Mouse (Mus musculus) right cerebral cortex, postnatal 36 days (tissue): ENCODE measurements around the gene Aknad1.

ENCODE experiments used
- DNase-seq, 2 experiments: peaks; one replicate each; pipeline ENCODE4 v3.0.0; 2022; ENCODE audit warnings: low spot score in 2 of 2, mixed read lengths in 1 of 2

The Aknad1 gene

DNA sequence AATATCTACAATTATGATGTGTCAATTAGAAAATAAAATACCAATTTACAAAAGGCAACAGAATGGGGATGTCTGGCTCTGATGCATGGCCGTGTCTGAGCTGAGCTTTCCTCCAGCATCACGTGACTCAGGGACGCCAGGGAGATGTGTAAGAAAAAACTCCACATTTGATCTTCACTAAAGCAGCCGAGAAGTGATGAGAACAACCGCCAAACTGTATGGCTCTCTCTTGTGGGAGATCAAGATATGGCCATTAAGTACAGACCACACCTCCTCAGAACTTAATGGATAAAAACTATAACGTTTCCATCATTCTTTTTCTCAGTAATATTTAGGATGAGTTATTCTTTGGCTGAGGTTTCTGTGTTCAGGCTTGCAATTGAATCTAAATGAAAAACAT is 11.6 kb downstream of the Aknad1 start:
- no peak for DNase-seq

DNA sequence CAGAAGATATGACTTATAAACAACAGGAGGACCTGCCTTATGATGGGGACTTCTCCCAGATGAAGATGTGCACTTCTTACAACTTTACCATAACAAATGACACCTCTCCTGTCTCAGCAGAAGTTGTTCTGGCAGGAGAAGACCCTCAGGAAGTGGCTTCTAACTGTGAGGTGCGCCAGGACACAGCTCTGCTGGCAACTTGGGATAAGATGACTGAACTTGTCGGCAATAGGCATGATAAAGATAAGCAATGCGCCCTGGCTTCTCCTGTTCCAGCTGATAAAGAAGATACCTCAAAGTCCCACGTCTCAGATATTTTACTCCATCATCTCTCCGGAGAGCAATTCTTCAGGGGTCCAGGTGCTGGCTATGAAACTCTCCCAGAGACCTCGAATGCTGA is 12.2 kb downstream of the Aknad1 start:
- no peak for DNase-seq

DNA sequence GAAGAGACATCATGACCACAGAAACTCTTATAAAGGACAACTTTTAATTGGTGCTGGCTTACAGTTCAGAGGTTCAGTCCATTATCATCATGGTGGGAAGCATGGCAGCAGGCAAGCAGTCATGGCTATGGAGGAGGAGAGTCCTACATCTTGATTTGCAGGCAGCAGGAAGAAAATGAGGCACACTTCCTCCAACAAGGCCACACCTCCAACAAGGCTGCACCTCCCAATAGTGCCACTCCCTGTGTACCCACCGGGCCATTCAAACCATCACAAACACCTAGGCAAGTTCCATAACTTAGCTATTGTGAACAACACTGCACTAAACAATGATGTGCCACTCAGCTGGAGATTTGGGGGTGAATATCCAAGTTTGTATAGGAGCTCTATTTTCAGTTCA is 15.1 kb downstream of the Aknad1 start:
- DNase-seq = no peak

DNA sequence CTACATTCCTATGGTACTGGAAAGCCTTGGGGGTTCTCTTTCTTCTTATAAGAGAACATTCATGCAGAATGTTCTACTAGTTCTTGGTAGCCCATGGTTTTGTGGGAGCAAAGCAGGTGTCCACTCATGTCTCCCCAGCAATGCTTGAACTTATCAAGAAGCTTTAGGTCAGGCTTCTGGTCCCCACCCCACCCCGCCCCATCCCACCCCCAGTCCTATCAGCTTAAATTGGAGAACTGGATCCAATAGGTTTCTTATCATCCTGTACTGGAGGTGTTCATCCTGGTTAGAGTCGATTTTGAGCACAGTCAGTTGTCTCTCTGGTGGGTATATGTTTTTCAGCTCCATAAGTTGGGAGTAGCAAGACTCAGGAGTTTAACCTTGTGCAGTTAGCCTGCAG is 16.1 kb downstream of the Aknad1 start:
- DNase-seq = no peak

DNA sequence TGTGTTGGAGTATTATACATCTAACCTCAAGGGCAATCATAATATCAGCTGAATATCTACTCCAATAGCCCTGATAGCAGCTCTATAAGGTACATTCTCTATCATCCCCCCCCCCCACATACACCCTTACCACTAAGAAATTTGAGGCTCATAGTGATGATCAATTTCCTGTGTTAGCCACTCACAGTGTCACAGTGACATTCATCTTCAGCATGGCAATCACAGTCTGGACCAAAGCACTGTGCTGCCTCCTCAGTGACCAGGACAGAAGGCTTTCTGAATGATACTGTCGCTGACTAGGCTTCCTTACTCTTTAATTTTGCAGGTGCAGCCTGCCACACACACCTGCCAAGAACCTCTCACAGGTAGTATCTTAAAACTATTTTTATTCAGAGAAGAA is 16.7 kb downstream of the Aknad1 start:
- DNase-seq = no peak

DNA sequence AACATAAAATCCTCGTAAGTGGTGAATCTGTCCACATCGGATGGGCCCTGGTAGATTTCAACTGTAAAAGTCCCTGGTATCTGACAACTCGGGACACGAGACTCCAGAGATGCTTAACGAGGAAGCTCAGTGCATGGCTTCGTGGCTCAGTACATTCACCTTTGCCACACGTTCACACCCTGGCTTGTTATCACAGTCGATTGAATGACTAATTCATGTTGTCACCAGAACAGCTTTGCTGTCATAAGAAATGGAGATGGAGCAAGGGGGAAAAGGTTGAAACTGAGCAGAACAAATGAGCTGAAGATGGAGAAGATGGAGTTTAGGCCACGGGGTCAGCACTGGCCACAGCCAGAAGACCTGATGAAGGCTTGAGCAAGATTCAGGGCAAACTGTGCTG is 18.1 kb downstream of the Aknad1 start:
- DNase-seq = no peak

DNA sequence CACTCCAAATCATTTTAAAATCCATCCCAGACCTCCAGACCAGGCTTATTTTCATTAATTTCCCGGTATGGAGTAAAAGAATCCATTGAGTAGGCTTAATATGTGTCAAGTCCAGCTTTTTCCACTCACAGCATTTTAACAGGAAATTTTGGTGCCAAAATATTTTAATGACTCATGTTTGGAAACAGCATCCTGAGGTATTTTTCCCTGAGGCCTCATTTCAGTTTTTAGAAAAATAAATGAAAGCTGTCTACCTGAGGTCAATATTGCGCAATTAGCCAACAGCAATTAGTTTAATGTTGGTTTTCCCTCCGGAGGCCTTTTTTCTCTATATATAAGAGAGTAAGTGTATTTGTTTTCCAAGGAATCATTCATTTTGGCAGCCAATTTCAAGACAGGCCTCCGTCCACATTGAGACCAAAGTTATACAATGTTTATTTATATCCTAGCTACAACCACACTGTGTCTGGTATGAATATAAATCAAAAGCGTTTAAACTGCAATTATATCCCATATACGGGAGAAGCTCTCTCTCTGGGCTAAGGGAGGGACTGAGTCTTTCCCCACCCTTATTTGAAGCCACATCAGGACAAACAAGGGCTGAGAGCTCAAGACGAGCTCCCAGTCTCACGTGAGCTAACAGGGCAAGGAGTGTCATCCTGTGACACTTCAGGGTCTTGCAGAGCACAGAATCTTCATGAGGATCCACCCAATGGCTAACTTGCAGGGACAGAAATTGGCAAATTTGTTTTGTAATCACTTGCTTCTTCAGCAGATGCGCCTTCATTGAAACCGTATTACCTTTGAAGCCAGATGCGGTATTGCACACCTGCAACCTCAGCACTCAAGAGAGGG is 20.3 kb downstream of the Aknad1 start:
- no peak for DNase-seq

DNA sequence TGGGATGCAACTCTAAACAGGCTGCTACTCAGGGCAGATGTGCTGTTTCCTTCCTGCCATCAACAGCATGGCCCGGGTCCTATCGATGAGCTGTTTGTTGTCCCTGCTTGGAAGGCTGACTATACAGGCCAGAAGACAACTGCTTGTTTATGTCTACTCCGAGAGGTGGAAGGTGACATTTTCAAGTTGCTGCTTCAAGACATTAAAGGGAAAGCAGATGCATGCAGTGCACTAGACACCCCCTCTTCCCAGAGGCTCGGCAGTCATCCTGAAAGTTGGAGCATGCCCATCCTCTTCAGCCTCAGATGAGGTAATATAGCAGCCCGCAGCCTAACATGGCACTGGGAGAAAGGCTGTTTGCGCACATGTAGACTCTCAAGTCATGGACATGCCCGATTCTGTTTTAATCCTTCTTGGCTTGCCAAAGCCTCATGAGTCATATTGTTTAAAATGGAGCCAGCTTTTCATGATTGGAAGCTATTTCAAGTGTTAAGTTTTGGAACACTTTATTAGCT is 23.2 kb downstream of the Aknad1 start:
- DNase-seq = peak; percentile 41 to 55

DNA sequence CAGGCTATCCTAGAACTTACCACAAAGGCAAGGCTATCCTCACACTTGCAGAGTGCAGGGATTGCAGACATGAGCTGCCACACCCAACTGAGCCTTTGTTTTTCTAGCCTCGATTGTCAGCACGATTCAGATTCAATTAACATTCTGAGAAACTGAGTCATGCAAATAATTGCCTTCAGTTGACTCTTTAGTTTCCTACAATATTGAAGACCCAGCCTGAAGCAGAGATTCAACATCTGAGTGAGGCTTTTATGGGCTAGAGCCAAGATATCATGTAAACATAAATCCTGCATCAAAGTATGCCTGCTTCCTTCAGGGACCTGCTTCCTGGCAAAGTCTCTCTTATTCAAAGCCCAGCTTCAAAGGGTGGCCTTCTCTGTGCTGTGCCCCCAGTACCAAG is 24.2 kb downstream of the Aknad1 start:
- DNase-seq = no peak

DNA sequence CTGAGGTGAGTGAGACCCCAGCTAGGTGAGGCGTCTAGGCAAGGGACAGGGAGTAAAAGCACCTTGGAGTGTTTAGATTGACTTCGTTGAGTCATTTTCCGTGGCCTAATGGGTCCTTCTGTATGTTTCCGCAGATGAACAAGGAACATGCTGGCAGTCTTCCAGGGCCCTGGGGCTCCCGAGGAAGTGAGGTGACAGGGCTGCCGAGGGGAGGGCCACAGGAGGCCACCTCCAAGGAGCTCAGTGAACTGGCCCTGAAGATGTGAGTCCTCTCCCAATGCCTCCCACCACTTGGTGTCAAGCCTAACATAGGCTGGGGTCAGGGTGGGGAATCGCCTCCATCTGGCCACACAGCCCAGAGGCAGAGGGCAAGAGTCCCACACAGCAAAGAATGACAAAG is 25.5 kb downstream of the Aknad1 start:
- DNase-seq = no peak

DNA sequence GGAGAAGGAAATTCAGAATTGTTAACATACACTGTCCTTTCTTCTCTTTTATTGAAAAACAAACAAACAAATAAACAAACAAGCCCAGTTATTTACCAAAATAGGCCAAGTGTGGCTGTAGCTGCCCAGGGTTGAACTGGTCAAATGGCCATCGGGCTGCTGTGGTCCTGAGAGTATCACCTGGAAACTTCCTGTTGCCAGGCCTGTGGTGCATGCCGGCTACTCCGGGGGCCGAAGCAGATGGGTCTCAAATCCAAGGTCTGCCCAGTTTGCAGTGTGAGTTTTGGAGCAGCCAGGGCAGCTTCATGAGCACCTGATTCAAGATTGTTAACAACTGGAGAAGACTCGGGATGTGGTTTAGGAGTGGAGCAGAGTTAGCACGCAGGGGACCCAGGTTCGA is 26.0 kb downstream of the Aknad1 start:
- no peak for DNase-seq

DNA sequence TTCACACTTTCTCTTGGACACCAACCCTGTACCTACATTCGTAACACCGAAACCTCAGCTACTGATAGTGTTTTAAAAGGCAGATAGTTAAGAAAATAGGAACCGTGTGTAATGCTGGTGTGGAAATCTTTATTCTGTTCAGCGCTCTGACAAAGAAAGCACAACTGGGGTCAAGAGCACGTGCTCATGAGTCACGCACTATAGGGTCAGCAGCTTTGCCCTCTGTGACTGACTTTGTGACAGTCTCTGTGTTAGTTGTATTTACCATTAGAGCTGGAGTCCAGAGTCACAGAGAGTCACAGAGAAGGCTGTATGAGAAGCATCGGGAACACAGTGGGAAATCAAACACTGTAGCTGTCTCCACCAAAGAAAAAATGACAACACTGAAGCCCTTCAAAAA is 27.5 kb downstream of the Aknad1 start:
- no peak for DNase-seq

DNA sequence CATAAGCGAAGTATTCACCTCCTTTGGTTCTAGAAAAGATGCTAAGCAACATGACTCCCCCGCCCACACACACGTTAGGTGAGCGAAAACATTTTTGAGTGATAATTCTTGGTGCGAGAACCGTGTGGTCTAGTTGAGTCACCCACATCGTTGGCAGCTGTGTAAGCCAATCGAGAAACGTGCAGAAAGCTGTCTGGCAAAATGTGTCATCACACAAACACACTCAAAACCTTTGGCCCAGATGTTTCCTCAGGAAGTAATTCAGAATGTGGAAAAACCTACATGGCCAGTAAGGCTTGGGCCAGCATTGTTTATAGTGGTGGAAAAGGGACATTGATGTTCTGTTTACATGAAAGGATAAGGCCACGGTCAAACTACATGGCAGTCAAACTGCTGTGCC is 28.0 kb downstream of the Aknad1 start:
- no peak for DNase-seq

DNA sequence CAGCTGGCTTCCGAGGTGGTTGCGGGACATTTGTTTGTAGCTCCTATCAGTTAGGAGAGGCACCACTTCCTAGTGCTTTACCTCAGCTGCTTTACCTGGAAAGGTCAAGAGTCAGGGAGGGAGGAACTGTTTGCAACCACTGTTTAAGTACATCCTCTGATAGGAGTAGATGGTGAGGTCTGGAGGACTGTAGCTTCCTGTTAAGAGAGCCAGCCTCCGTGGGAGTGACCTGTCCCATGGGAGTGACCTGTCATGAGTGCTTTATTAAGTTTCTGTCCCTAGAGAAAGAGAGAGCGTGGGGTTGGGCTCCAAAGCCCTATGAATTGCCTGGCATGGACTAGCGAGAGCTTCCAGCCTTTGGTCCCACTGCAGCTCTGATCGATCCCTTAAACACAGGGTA is 30.1 kb downstream of the Aknad1 start:
- DNase-seq = no peak

DNA sequence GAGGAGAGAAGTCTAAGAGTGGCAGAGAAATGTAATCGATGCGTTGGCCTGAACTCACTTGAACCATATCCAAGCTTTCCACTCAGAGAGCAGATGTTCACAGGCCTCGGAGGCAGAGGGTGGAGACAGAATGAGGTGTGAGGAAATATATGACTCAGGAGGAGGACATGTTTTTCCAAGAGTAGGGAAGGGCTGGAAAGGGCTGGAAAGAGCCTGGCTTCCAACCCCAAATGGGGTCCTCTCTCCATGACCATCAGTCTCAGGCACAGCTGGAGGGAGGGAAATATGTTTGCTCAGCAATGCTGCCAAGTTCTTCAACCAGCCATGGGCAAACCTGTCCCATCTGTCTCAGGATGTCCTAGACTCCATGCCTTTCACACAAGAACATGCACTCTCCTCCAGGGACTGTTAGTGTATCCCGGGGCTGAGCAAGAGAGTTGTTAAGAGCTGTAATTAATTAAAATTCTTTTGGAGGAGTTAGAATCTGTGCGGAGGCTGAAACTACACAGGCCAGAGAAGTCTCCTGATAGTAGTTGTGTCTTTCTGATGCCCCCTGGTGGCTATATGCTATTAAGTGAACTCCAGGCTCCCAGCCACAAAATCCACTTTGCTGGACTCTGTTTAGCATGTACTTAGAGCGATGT is 31.4 kb downstream of the Aknad1 start:
- peak; percentile 49 to 60 for DNase-seq

DNA sequence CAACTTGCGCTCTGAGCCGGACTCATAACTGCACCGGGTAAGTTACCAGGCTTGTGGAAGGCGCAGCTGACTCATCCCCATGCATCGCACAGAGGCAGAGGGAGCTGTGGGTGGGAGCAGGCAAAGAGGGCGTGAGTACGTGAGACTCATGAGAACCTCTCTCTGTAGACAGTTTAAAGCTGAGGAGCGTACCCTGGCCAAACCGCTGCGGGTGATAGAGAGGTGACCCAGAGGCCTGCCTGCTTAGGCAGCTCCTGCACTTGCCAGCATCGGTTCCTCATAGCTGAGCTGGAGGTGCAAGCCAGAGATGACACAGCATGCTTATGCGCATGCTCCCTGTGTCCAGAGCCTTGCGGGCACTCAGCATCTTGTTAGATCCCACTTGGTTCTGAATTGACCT is 32.8 kb downstream of the Aknad1 start:
- DNase-seq = peak; percentile 61 to 66

DNA sequence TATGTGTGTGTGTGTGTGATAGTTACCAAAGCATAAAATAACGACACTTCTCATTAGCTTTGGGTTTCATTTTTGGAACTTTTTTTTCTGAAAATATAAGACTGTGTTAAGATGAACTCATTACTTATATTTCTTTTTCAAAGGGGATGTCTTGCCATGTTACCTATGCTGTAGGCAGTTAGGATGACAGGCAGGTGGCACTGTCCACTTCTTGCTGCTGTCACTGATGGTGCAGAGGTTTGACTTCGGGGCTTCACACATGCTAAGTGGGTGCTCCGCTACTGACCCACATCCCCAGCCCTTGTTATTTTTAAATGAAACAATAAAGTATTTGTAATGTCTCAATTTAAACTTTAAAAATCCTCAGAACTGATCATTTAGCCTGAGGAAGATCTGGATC is 33.4 kb downstream of the Aknad1 start:
- no peak for DNase-seq

DNA sequence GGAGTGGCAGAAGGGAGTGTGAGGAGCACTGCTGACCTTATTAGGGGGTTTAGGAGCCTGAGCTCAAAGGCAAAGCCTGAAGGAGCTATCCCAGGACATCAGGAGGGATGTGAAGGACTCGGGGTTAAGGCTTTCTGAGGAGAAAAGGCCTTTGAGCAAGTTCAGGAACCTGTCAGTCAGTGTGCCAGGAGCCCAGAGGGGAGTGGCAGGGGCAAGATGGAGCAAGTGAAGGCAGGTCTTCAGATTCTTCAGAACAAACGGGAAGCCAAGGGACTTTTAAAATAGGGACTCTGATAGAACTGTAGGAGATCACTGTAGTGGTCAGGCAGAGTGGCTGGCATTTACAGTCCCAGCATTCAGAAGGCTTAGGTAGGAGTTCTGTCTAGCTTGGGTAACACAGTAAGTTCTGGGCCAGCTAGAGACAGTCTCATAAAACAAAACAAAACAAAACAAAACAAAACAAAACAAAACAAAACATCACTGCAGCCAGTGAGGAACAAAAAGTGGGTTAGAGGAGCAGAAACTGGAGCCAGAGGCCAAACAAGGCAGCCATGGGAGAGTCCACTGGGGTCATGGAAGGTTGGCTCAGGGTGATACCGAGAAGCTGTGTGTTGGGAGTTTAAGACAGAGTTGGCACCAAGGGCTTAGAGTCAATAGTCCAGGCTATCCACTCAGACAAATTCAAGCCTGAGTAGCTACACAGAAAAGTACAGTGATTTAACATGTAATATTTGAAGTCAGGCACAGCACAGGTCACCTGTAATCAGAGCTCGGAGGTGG is 39.5 kb downstream of the Aknad1 start:
- DNase-seq = no peak

DNA sequence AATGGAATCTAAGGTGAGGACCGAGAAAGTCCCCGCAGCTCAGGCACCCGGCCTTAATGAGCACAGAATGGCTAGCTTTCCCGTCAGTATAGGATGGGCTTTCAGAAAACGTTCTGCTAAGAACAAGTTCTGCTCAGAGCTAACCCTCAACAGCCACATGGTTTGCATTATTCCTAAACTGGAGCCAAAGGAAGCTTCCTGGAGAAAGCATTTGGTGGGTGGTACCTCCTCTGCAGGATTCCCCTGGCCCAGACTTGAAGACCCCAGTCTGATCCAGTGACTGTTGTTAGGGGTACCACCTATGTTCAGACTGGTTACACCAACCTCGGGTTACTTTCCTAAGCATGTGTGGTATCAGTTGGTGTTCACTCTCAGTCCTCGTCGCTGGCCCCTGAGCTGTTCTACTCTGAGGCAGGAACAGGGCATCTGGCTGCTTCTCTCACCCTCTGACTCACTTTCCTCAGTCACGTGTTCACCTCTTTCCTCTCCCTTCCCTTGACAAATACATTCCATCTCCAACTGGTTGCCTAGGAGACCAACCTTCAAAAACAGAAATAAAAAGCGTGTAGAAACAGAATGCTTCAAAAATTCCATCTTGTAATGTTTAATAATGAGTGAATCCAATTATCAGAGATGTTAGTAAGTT is 41.9 kb downstream of the Aknad1 start:
- DNase-seq = peak; percentile 33 to 49

DNA sequence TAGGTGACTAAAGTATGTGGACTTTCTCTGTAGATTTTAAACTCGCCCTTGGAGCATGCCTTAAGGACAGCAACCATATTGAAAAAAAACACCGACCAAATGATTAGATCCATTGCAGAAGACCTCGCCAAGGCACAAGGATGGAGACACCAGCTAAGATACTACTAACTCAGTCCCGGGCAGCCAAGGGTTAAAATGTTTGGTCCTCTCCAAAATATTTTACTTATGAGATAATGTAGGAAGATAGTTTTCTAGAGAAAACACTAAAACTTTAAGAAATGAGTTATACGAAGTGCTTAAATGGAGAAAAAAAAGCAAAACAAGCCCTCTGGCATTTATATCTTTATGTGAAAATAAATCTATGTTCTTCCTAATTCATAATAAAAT is 42.4 kb downstream of the Aknad1 start:
- no peak for DNase-seq

DNA sequence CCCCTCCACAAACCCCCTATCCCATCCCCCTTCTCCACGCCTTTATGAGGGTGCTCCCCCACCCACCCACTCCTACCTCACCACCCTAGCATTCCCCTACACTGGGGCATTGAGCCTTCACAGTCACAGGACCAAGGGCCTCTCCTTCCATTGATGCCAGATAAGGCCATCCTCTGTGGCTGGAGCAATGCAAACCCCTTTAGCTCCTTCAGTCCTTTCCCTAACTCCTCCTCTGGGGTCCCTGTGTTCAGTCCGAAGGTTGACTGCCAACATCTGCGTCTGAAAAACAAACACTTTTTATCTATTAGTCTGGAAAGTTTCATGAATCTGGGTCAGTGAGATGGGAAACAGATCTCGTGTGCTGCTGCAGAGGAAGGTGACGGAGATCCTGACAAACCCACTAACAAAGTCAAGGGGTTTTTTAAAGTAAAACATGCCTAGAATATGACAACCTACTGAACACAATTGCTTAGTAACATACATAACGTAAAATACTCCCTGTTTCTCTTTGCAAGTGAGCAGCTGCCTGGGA is 43.0 kb downstream of the Aknad1 start:
- no peak for DNase-seq

DNA sequence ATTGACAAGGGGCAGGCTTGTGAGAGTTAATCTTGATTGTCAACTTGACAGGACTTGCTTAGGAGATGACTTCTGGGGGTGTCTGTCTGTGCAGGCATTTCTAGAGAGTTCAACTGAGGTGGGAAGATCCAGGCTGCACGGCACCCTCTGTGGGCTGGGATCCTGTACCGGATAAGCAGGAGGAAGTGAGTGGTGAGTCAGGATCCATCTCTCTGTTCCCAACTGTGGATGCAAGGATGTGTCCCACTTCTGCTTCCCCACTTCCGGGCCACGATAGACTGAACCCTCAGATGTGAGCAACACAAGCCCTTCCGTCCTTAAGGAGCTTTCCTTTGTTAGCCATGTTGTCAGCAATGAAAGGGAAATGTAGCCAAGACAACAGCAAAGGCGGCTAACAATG is 47.1 kb downstream of the Aknad1 start:
- no peak for DNase-seq
